Mouse (Mus musculus) ZHBTc4 (cell line): ENCODE results near the gene Ssh1.
A peak's percentile ranks its signal among the peaks of the same experiment; 100 is the strongest.

Experiments
- DNase-seq: peaks from one replicate; pipeline ENCODE4 v3.0.0-alpha.2; 2011; ENCODE audit warnings: low read depth, low spot score

Gene Ssh1

GRCm38 (mm10) chr5:113993487-113994465, at the start of gene Ssh1:
Gene Ssh1, minus strand, starts transcription at chr5:113993894.
- DNase-seq: peak; percentile 90

DNA sequence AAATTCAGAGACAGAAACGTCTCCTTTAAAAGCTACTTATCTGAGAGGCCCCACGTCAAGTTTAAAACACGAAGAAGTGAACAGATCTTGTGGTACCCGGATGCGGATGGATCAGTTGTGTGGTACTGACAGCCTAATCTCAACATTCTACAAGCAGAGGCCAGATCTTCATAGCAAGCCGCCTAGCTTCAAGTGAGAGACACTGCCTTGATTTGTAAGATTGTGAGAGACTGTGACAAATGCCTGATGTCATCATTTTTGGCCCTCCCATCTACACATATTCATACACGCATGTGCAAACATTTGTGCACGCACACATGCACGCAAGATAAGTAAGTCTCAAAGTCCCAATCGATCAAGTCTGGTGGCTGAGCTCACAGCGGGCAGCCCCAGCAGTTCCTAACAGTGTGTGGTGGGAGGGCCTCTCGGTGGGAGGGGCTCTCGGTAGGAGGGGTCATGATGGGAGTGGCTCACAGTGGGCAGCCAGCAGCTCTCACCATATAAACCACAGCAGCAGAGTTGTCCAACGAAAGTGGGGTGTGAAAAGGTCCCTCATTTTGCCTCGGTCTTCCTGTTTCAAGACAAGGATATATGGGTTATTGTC, 47.7 kb upstream of the Ssh1 start:
- DNase-seq: peak; percentile 85

- DNase-seq: no peak
Measured at GRCm38 (mm10) chr5:114040911-114041310, 47.2 kb upstream of the Ssh1 start.

DNA sequence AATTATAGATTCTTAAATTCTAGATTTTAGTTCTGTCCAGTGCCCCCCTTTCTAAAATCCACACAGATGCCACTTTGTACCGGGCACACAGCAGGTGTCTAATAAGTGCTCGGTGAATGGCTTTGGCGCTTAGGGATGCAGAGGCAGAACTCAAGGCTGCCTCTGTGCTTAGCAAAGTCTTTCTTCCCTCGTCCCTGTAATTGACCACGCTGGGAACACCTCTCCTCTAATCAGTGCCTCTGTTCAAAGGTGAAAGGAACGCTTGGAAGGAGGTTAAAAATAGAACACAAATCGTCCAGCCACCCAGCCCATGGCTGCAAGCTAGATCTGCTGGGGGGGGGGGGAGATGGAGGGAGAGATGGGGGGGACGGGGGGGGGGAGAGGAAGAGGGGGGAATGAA, 46.8 kb upstream of the Ssh1 start:
- DNase-seq: no peak

DNA sequence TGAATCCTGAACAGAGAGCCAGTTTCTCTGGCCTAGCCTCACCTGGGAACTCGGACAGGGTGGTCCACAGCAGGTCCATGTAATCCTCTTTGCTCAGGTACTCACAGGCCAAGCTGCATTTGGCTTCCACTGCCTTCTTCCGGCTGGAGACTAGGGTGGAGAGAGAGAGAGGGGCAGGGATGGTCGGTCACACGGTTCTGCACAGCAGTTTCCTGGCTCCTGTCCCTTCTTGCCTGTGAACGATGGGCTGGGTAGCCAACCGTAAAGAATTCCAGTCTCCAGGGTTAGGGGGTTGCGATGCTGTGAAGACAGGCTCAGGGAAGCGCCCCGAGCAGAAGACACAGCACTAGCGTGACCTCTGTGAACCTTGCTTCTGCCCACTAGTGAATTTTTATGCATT, 41.4 kb upstream of the Ssh1 start:
- DNase-seq: no peak

DNA sequence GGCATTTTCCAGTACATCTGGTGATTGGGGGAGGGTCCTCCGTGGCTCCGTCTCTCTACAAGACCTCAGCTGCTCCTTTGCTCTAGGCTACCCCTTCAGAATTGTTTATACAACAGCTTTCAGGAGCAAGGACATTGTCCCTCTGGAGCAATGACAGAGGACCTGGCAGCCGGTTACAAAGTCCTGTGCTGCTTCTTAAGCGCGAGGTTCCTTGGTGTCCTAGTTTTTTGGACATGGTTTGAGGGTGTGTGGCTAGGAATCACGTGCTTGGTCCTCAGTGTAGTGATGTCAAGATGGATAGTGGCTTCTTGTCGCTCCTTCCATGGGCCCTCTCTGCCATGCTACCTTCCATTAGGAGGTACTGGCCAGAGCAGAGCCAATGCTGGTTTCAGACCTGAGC, 40.7 kb upstream of the Ssh1 start:
- DNase-seq: no peak

GRCm38 (mm10) chr5:114032161-114032763, 38.6 kb upstream of the Ssh1 start:
- DNase-seq: peak; percentile 64

GRCm38 (mm10) chr5:114030652-114031051, 37.0 kb upstream of the Ssh1 start:
- DNase-seq: peak; percentile 59

- no peak for DNase-seq
Measured at GRCm38 (mm10) chr5:114028111-114028510, 34.4 kb upstream of the Ssh1 start.

GRCm38 (mm10) chr5:114027217-114027944, 33.7 kb upstream of the Ssh1 start:
- DNase-seq: no peak

DNA sequence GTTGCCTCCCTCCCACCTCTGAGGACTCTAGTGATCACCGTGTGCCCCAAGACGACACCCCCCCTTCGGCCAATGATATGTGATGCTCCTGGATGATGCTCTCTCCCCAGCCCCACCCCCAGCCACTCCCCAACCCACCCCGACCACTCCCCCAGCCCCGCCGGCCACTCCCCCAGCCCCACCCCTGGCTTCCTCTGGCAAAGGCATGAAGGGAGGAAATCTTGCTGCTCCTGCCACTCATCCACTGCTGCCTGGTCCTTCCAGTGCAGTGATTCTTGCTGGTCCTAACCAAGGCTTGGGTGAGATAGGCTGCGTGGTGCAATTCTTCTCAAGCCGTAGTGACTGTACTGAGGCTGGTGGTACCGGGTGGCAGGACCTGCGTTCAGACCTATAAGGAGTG, 31.2 kb upstream of the Ssh1 start:
- DNase-seq: peak; percentile 28

- DNase-seq: no peak
Measured at GRCm38 (mm10) chr5:114024390-114024789, 30.7 kb upstream of the Ssh1 start.

DNA sequence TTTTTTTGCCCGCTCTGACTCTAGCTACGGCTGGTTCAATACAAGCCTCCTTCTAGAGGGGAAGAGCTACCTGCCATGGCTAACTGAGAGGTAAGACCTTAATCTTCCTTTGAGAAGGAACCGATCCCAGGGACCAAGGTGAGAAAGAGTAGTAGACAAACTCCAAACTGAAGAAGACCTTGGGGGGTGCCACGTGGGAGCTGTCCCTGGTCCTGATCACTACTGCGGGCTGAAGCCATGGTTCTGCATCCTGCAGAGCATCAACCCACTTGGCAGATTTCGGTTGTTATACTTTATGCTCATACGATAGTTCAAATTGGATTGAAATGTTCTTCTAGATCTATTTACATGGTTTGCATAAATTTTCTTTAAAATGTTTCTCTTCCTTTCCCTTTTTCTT, 21.4 kb upstream of the Ssh1 start:
- DNase-seq: peak; percentile 48

DNA sequence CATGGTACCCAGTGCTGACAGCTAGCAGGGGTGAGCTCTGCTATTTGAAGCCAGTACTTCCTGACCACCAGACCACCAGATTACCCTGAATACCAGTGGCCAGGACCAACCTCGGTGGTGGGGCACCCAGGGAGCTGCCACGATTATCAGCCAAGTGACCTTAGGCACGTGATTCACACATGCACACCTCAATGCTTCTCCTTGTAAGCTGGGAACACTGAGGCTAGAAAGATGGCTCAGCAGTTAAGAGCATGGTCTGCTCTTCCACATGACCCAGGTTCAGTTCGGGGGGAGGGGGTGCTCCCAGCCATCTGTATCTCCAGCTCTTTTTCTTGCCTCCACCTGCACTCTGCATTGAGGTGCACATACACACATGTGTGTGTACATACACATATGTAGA, 15.4 kb upstream of the Ssh1 start:
- DNase-seq: no peak

GRCm38 (mm10) chr5:114007753-114008453, 14.2 kb upstream of the Ssh1 start:
- no peak for DNase-seq

DNA sequence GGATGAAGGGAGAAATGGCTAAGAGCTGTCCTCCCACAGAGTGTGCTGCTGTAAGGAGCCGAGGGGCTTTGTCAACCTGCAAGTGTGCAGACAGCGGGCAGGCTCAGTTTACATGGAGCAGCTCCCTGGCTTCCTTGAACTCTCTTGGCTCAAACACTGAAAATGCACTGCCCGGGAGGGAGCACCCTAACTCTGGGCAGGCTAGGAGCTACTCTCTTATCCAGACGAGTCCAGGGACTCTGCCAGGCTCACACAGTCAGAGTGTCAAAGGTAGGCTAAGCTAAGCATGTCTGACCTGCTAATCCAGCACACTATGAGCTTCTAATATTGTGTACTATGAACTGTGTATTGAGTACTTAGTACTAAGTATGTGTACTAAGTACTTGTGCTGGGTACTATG, 13.3 kb upstream of the Ssh1 start:
- no peak for DNase-seq

DNA sequence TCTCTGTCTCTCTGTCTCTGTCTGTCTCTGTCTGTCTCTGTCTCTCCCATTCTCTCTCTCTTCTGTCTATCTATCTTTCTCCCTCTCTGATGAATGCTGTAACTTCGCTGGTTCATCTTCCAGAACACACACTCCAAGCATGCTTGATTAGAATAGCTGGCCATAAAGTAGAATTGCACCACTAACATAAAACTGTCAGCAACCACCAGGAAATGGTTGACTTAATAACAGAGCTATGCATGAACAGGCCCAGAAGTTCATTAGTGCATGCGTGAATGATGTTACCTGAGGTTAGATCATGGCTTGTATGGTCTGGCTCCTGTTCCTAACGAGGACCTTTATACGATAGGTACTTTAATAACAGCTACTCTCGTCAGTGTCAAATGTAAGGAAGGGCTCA, 11.4 kb upstream of the Ssh1 start:
- DNase-seq: no peak

DNA sequence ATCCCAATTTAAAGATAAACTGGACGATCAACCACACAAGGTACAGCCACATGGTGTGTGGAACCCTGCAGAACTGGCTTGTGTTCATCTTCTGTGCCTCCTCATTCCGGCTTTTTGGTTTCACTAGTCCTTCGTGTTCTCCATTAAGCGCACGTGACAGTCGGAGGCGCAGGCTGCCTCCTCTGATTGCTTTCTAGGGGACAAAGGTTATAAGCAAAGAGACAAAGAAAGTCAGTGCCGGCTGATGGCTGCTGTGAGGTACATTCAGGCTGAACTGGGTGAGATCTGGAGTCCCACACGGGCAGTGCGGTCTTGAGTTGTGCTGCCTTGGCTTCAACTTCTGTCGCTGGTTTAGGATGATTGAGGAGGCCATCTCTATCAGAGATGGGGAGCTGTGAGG, 10.9 kb upstream of the Ssh1 start:
- no peak for DNase-seq

DNA sequence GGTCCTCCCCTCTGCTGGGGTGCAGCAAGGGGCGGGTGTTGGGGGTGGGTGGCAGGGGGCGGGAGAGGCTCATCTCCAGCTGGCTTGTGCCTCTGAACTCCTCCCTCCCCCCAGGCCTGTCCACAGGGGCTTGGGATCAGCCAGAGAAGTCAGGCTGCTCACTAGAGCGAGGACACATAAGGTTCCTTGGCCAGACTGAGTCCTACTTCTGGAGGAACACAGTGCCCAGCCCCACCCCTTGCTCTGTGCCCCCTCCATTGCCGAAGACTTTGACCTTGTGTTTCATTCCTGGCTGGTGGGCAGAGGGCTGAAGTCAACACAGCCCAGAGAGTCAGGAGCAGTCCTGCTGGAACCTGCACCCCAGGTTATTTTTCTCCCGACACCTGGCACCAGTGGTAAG, 9.8 kb upstream of the Ssh1 start, which contains the start of gene Dao:
TSS of gene Dao (plus strand) at position 162 of the 400 bp plus-strand sequence.
- DNase-seq: no peak

DNA sequence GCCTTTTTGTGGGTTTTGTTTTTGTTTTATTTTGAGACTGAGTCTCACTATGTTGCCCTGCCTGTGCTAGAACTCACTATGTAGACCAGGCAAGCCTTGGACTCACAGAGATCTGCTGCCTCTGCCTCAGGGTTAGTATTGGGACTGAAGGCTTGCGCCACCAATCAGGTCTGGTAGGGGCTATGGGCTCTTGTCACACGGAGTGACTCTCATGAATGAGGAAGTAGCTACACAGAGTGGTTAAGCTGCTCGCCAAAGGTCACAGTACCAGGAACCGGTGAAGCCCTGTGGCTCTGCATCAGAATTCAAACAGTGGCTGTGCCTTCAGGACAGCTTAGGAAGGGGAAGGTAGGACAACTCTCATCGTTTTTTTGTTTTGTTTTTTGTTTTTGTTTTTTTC, 5.7 kb upstream of the Ssh1 start:
- DNase-seq: peak; percentile 41

DNA sequence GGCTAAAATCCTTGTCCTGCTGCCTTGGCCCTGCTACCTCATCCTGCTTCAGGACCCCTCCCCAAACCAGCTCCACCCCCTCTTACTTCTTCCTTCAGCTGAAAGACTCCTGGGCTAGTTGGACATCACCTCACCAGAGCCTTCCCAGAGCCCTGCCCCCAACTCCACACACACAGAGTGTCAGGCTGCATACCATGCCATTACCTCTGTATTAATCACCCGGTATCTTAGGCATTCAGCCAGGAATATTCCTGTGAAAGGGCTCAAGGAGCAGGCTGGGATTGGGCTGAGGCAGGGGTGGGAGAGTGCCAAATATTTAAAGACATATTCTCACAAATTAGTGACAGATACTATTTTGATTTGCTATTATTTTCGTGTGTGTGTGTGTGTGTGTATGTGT, 2.8 kb upstream of the Ssh1 start:
- DNase-seq: no peak
